Mouse (Mus musculus) limb, embryonic 14.5 days (tissue): ENCODE measurements around the gene St3gal5. TPM values are rescaled to one million over a fixed set of nuclear protein-coding genes. Genes with fewer than 3 reads are reported as not detected.
"Not testable (repeated sequence)": the region's sequence is repeated elsewhere in the genome, so short reads cannot be mapped to it uniquely, and the experiment has no call there.

Experiments
- ATAC-seq: fragments of 200-750 bp; cut with Nextera tagmentation; 2 replicates; pipeline ENCODE4 v1.8.0; 2017; ENCODE audit warnings: low read depth, moderate number of reproducible peaks, moderate TSS enrichment; ENCODE audit not compliant: low FRiP score
- DNase-seq: peaks from one replicate; pipeline ENCODE4 v3.0.0-alpha.2; 2015; ENCODE audit warnings: low spot score
- H3K27ac ChIP-seq: fragments of 300-500 bp; sonication (generic); replicated peaks from 2 replicates; pipeline ENCODE4 v1.5.1; 2014; ENCODE audit warnings: low read depth, mild to moderate bottlenecking, low read length, moderate library complexity, mixed read lengths
- H3K27me3 ChIP-seq: fragments of 300-500 bp; sonication (generic); 2 replicates; pipeline ENCODE4 v1.6.1; 2014; ENCODE audit warnings: low read length, mixed read lengths; ENCODE audit not compliant: control insufficient read depth, insufficient read depth
- H3K36me3 ChIP-seq: fragments of 300-500 bp; sonication (generic); 2 replicates; pipeline ENCODE4 v1.6.1; 2014; ENCODE audit warnings: mild to moderate bottlenecking, low read length, moderate library complexity, mixed read lengths; ENCODE audit not compliant: control insufficient read depth, insufficient read depth
- H3K4me1 ChIP-seq: fragments of 300-500 bp; sonication (generic); 2 replicates; pipeline ENCODE4 v1.6.1; 2014; ENCODE audit warnings: antibody characterized with exemption, low read length, mixed read lengths; ENCODE audit not compliant: control insufficient read depth, insufficient read depth
- H3K4me2 ChIP-seq: fragments of 300-500 bp; sonication (generic); replicated peaks from 2 replicates; pipeline ENCODE4 v1.6.1; 2014; ENCODE audit warnings: low read depth, mild to moderate bottlenecking, low read length, moderate library complexity; ENCODE audit not compliant: severe bottlenecking
- H3K4me3 ChIP-seq: fragments of 300-500 bp; sonication (generic); replicated peaks from 2 replicates; pipeline ENCODE4 v1.5.1; 2014; ENCODE audit warnings: low read length
- H3K9ac ChIP-seq: fragments of 300-500 bp; sonication (generic); 2 replicates; pipeline ENCODE4 v1.6.1; 2014; ENCODE audit warnings: mild to moderate bottlenecking, low read depth, low read length, moderate library complexity; ENCODE audit not compliant: severe bottlenecking
- H3K9me3 ChIP-seq: fragments of 300-500 bp; sonication (generic); 2 replicates; pipeline ENCODE4 v1.6.1; 2016; ENCODE audit warnings: low read length; ENCODE audit not compliant: control insufficient read depth
- POLR2A ChIP-seq: fragments of 200-500 bp; IDR thresholded peaks from 2 replicates; pipeline ENCODE4 v1.8.0; 2012; ENCODE audit warnings: inconsistent platforms, mild to moderate bottlenecking, moderate library complexity, borderline replicate concordance; ENCODE audit not compliant: insufficient read depth, insufficient read length; ENCODE audit errors: extremely low read depth
- WGBS: fragments of 180-500 bp; shearing (Covaris S2); extraction: QIAGEN DNeasy Blood & Tissue Kit; methylation state at CpG from one replicate; pipeline ENCODE4 v1.1.7; 2014; 5-methylcytosine and 5-hydroxymethylcytosine counted together
- polyA plus RNA-seq, 2 experiments: library from polyadenylated mRNA; depleted of rRNA in 1 of 2; stranded (reverse) in 1 of 2; unstranded in 1 of 2; fragments of >200 nt; fragmentation: Nextera tagmentation in 1 of 2; extraction: Ambion mirVana in 1 of 2; gene quantifications; 2 replicates each; pipeline versions ENCODE4 v1.2.1 to v1.2.3; 2012 to 2014

Gene St3gal5
- polyA plus RNA-seq, 2 experiments, result 26.1 to 30.3 TPM

- no peaks in the 10 kb centered on the region for H3K4me1 ChIP-seq
- DNase-seq (no peak), ATAC-seq (no peak)
- no peak overlapping the region for H3K9ac ChIP-seq
- H3K4me3 ChIP-seq, result no peak overlapping the region
- H3K9me3 ChIP-seq, result peaks cover 10% of the 10 kb centered on the region; the same call in 1 of the 2 replicates
- no peak for TF ChIP-seq POLR2A
- H3K27me3 ChIP-seq, result no peaks in the 10 kb centered on the region
- H3K27ac ChIP-seq, result no peak overlapping the region
- WGBS, result 86% methylated on average over 3 of the region's 3 CpGs
- peaks cover 50% of the 10 kb centered on the region for H3K36me3 ChIP-seq
- no peak overlapping the region for H3K4me2 ChIP-seq
Observed at GRCm38 (mm10) chr6:72149797-72150196, 52.4 kb downstream of the St3gal5 start.

- Histone ChIP-seq H3K27me3 (no peaks in the 10 kb centered on the region), H3K9me3 (peaks cover 10% of the 10 kb centered on the region; the same call in 1 of the 2 replicates), H3K4me3 (no peak overlapping the region), H3K4me1 (no peaks in the 10 kb centered on the region), H3K4me2 (no peak overlapping the region), H3K36me3 (peaks cover 43% of the 10 kb centered on the region), H3K9ac (no peak overlapping the region), H3K27ac (no peak overlapping the region)
- no peak for TF ChIP-seq POLR2A
- WGBS, result 90% methylated on average over 7 of the region's 7 CpGs
- ATAC-seq (no peak), DNase-seq (no peak)
Observed at GRCm38 (mm10) chr6:72152707-72153106, 55.3 kb downstream of the St3gal5 start.

GRCm38 (mm10) chr6:72153455-72153854 lies 56.1 kb downstream of the St3gal5 start:
- no peak for TF ChIP-seq POLR2A

GRCm38 (mm10) chr6:72154008-72154407 lies 56.6 kb downstream of the St3gal5 start:
- peak; percentile 70 for ATAC-seq
- H3K4me2 ChIP-seq, H3K9ac ChIP-seq, H3K4me1 ChIP-seq, H3K27me3 ChIP-seq, H3K4me3 ChIP-seq, H3K27ac ChIP-seq, DNase-seq: not testable (repeated sequence)
- H3K9me3 ChIP-seq, result peaks cover 10% of the 10 kb centered on the region; the same call in 1 of the 2 replicates
- WGBS, result 63% methylated on average over 3 of the region's 5 CpGs
- peaks cover 36% of the 10 kb centered on the region for H3K36me3 ChIP-seq

More at GRCm38 (mm10) chr6:72153455-72153854, 56.1 kb downstream of the St3gal5 start:
- no peak overlapping the region for H3K4me2 ChIP-seq
- H3K4me3 ChIP-seq, result no peak overlapping the region
- DNase-seq (no peak), ATAC-seq (no peak)
- no peak overlapping the region for H3K27ac ChIP-seq
- H3K36me3 ChIP-seq, result peaks cover 42% of the 10 kb centered on the region
- 81% methylated on average over 11 of the region's 11 CpGs for WGBS
- H3K27me3 ChIP-seq, result no peaks in the 10 kb centered on the region
- H3K9ac ChIP-seq, result no peak overlapping the region
- no peaks in the 10 kb centered on the region for H3K4me1 ChIP-seq
- H3K9me3 ChIP-seq, result peaks cover 10% of the 10 kb centered on the region; the same call in 1 of the 2 replicates

- 0 out of 2 replicates have a peak, but pooled peaks have one; percentile 28 for ATAC-seq
- peaks cover 2% of the 10 kb centered on the region; the same call in 1 of the 2 replicates for H3K9me3 ChIP-seq
- no peaks in the 10 kb centered on the region for H3K27me3 ChIP-seq
- no peak overlapping the region for H3K4me2 ChIP-seq
- H3K36me3 ChIP-seq, result peaks cover 26% of the 10 kb centered on the region
- no peak overlapping the region for H3K27ac ChIP-seq
- H3K4me3 ChIP-seq, result no peak overlapping the region
- no peaks in the 10 kb centered on the region for H3K4me1 ChIP-seq
- TF ChIP-seq POLR2A, result no peak
- no peak overlapping the region for H3K9ac ChIP-seq
- 86% methylated on average over 7 of the region's 7 CpGs for WGBS
- DNase-seq, result peak; percentile 24
Observed at GRCm38 (mm10) chr6:72154938-72155531, 57.6 kb downstream of the St3gal5 start.

- H3K4me1 ChIP-seq, result no peaks in the 10 kb centered on the region
- no peaks in the 10 kb centered on the region for H3K9me3 ChIP-seq
- H3K27me3 ChIP-seq, result no peaks in the 10 kb centered on the region
- WGBS, result 90% methylated on average over 8 of the region's 8 CpGs
- no peak overlapping the region for H3K9ac ChIP-seq
- peaks cover 21% of the 10 kb centered on the region for H3K36me3 ChIP-seq
- no peak for TF ChIP-seq POLR2A
- DNase-seq (no peak), ATAC-seq (no peak)
- no peak overlapping the region for H3K4me2 ChIP-seq
- no peak overlapping the region for H3K4me3 ChIP-seq
- no peak overlapping the region for H3K27ac ChIP-seq
Observed at GRCm38 (mm10) chr6:72155649-72156048, 58.3 kb downstream of the St3gal5 start.
